Mouse (Mus musculus): ENCODE data around the gene Ksr1.
"Not testable (repeated sequence)": the region's sequence is repeated elsewhere in the genome, so short reads cannot be mapped to it uniquely, and the experiment has no call there.

Gene Ksr1

GRCm38 (mm10) chr11:79036324-79036723 is 109.9 kb downstream of the Ksr1 start:
- no peak for DNase-seq

GRCm38 (mm10) chr11:79033636-79034035 is 112.6 kb downstream of the Ksr1 start:
- DNase-seq: no peak

GRCm38 (mm10) chr11:79033021-79033420 is 113.2 kb downstream of the Ksr1 start:
- DNase-seq: no peak

GRCm38 (mm10) chr11:79031452-79031746 is 114.8 kb downstream of the Ksr1 start:
- no peak for DNase-seq

GRCm38 (mm10) chr11:79030570-79031451 is 115.4 kb downstream of the Ksr1 start:
- peak; percentile 92 to 96 for DNase-seq

GRCm38 (mm10) chr11:79023751-79024150 is 122.5 kb downstream of the Ksr1 start:
- no peak for DNase-seq

GRCm38 (mm10) chr11:79023342-79023741 is 122.9 kb downstream of the Ksr1 start:
- no peak for DNase-seq

- DNase-seq: no peak
These were observed 123.4 kb downstream of the Ksr1 start for GRCm38 (mm10) chr11:79022836-79023235.

GRCm38 (mm10) chr11:79020535-79021045 is 125.6 kb downstream of the Ksr1 start:
- DNase-seq: no peak

- DNase-seq: peak; percentile 56 to 64
These were observed 126.2 kb downstream of the Ksr1 start for GRCm38 (mm10) chr11:79019839-79020534.

GRCm38 (mm10) chr11:79018954-79019704 is 127.1 kb downstream of the Ksr1 start:
- DNase-seq: peak; percentile 81 to 83

- DNase-seq: no peak
These were observed 129.0 kb downstream of the Ksr1 start for GRCm38 (mm10) chr11:79017161-79017606.

- peak; percentile 65 to 80 for DNase-seq
These were observed 130.0 kb downstream of the Ksr1 start for GRCm38 (mm10) chr11:79016236-79016635.

- no peak for DNase-seq
These were observed 130.5 kb downstream of the Ksr1 start for GRCm38 (mm10) chr11:79015660-79016215.

- no peak for DNase-seq
These were observed 131.4 kb downstream of the Ksr1 start for GRCm38 (mm10) chr11:79014602-79015325.

GRCm38 (mm10) chr11:79013806-79014205 is 132.4 kb downstream of the Ksr1 start:
- no peak for DNase-seq

- no peak for DNase-seq
These were observed 133.2 kb downstream of the Ksr1 start for GRCm38 (mm10) chr11:79013056-79013455.

GRCm38 (mm10) chr11:79012529-79012928 is 133.7 kb downstream of the Ksr1 start:
- DNase-seq: no peak

GRCm38 (mm10) chr11:79008891-79009290 is 137.3 kb downstream of the Ksr1 start:
- no peak for DNase-seq

- no peak for DNase-seq
These were observed 138.0 kb downstream of the Ksr1 start for GRCm38 (mm10) chr11:79008007-79008775.

GRCm38 (mm10) chr11:79007356-79007755 is 138.9 kb downstream of the Ksr1 start:
- DNase-seq: not testable (repeated sequence)

Data from cerebellum, postnatal 10 days (tissue).